Mouse (Mus musculus) embryonic facial prominence, embryonic 10.5 days (tissue): Measurements from ENCODE around the gene Sord. TPM values are rescaled to one million over a fixed set of nuclear protein-coding genes. Genes with fewer than 3 reads are reported as not detected.

Source experiments
- DNase-seq: peaks from one replicate; pipeline ENCODE4 v3.0.0-alpha.2; 2017; ENCODE audit warnings: low spot score
- H3K27ac ChIP-seq: fragments of 300-500 bp; sonication (generic); replicated peaks from 2 replicates; pipeline ENCODE4 v1.5.1; 2016; ENCODE audit warnings: mild to moderate bottlenecking
- H3K27me3 ChIP-seq: fragments of 300-500 bp; sonication (generic); replicated peaks from 2 replicates; pipeline ENCODE4 v1.6.1; 2016; ENCODE audit warnings: low read depth, mild to moderate bottlenecking; ENCODE audit not compliant: poor library complexity, severe bottlenecking
- H3K36me3 ChIP-seq: fragments of 300-500 bp; sonication (generic); replicated peaks from 2 replicates; pipeline ENCODE4 v1.6.1; 2016; ENCODE audit warnings: mild to moderate bottlenecking, moderate library complexity
- H3K4me1 ChIP-seq: fragments of 300-500 bp; sonication (generic); 2 replicates; pipeline ENCODE4 v1.6.1; 2016
- H3K4me3 ChIP-seq: fragments of 300-500 bp; sonication (generic); 2 replicates; pipeline ENCODE4 v1.5.1; 2016; ENCODE audit warnings: mild to moderate bottlenecking, moderate library complexity
- H3K9me3 ChIP-seq: fragments of 300-500 bp; sonication (generic); 2 replicates; pipeline ENCODE4 v1.6.1; 2016; ENCODE audit warnings: mild to moderate bottlenecking
- WGBS: fragments of 180-500 bp; shearing (Covaris S2); methylation state at CpG from one replicate; pipeline ENCODE4 v1.1.7; 2016; 5-methylcytosine and 5-hydroxymethylcytosine counted together
- polyA plus RNA-seq: library from polyadenylated mRNA; unstranded; fragments of >200 nt; fragmentation: Nextera tagmentation; extraction: Ambion mirVana; gene quantifications from 2 replicates; pipeline ENCODE4 v1.2.1, GENCODE M21; 2016

Sord gene
- polyA plus RNA-seq, 1 experiment from 2014 or later = 23.8 TPM

- no peaks in the 10 kb centered on the region for H3K36me3 ChIP-seq
Observed at GRCm38 (mm10) chr2:122221798-122222197, 12.8 kb upstream of the Sord start.

DNA sequence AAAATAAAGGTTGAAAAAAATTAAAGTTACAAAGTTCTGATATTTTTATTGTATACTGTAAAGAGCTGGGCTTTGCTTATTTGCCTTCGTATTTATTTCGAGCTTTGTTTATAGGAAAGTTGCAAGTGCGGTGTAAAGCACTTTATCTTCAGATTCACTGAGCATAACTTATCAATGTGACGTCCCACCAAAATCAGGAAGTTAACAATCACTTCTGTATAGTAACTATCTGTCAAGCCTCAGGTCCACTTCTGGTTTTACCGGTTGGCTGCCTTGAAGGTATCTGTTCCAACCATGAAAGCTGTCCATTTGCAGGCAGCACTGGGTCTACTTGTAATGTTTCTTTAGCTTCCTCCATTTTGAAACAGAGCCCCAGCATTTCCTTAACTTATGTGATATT, 12.3 kb upstream of the Sord start:
- no peak overlapping the region for H3K27ac ChIP-seq
- 91% methylated on average over 5 of the region's 5 CpGs for WGBS
- no peak for DNase-seq
- no peaks in the 10 kb centered on the region for H3K9me3 ChIP-seq
- no peaks in the 10 kb centered on the region for H3K36me3 ChIP-seq
- no peaks in the 10 kb centered on the region for H3K4me1 ChIP-seq
- no peak overlapping the region for H3K4me3 ChIP-seq
- H3K27me3 ChIP-seq = no peaks in the 10 kb centered on the region

More at GRCm38 (mm10) chr2:122221798-122222197, 12.8 kb upstream of the Sord start:
- Histone ChIP-seq H3K4me1 (no peaks in the 10 kb centered on the region), H3K4me3 (no peak overlapping the region), H3K27me3 (no peaks in the 10 kb centered on the region), H3K27ac (no peak overlapping the region), H3K9me3 (no peaks in the 10 kb centered on the region)
- 67% methylated on average over 5 of the region's 5 CpGs for WGBS
- DNase-seq = no peak

GRCm38 (mm10) chr2:122223654-122224053, 10.9 kb upstream of the Sord start:
- no peaks in the 10 kb centered on the region for H3K9me3 ChIP-seq
- DNase-seq = no peak
- H3K4me1 ChIP-seq = no peaks in the 10 kb centered on the region
- H3K27ac ChIP-seq = no peak overlapping the region
- H3K36me3 ChIP-seq = no peaks in the 10 kb centered on the region
- H3K4me3 ChIP-seq = no peak overlapping the region
- no peaks in the 10 kb centered on the region for H3K27me3 ChIP-seq

GRCm38 (mm10) chr2:122230395-122230794, 4.2 kb upstream of the Sord start:
- Histone ChIP-seq H3K27ac (no peak overlapping the region), H3K4me1 (peaks cover 11% of the 10 kb centered on the region), H3K36me3 (no peaks in the 10 kb centered on the region), H3K27me3 (0 out of 2 replicates have a peak, but pooled peaks cover 1% of the 10 kb centered on the region), H3K9me3 (no peaks in the 10 kb centered on the region), H3K4me3 (no peak overlapping the region)
- WGBS = 83% methylated on average over 6 of the region's 6 CpGs
- DNase-seq = no peak

DNA sequence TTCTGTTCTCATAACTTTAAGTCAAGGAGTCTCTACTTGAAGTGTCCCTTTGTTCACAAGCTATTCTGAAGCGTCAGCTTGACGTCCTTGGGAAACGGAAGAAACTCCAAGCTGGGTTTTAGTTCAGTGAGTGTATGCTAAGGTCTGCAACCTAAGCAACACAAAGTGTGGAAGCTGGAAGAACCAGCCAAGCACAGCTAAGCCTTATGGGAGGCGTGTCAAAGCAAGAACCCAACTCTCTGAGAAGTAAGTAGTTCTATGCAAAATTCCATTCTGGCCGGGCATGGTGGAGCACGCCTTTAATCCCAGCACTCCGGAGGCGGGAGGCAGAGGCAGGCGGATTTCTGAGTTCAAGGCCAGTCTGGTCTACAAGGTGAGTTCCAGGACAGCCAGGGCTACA, 2.9 kb upstream of the Sord start:
- H3K4me1 ChIP-seq = peaks cover 11% of the 10 kb centered on the region
- H3K9me3 ChIP-seq = no peaks in the 10 kb centered on the region
- no peak for DNase-seq
- no peak overlapping the region for H3K4me3 ChIP-seq
- WGBS = 82% methylated on average over 9 of the region's 9 CpGs
- no peak overlapping the region for H3K27ac ChIP-seq
- no peaks in the 10 kb centered on the region for H3K36me3 ChIP-seq
- H3K27me3 ChIP-seq = 0 out of 2 replicates have a peak, but pooled peaks cover 4% of the 10 kb centered on the region

- WGBS = 60% methylated on average over 5 of the region's 5 CpGs
Observed at GRCm38 (mm10) chr2:122233341-122233740, 1.2 kb upstream of the Sord start.

GRCm38 (mm10) chr2:122233759-122234557, 591 bp upstream of the Sord start:
- Histone ChIP-seq H3K4me3 (peak overlapping the region; percentile 70), H3K4me1 (peaks cover 11% of the 10 kb centered on the region), H3K27me3 (0 out of 2 replicates have a peak, but pooled peaks cover 4% of the 10 kb centered on the region), H3K27ac (peak overlapping the region; percentile 78), H3K9me3 (no peaks in the 10 kb centered on the region), H3K36me3 (no peaks in the 10 kb centered on the region)
- WGBS = 6% methylated on average over 26 of the region's 26 CpGs
- DNase-seq = peak; percentile 58

More at GRCm38 (mm10) chr2:122233341-122233740, 1.2 kb upstream of the Sord start:
- H3K27me3 ChIP-seq = 0 out of 2 replicates have a peak, but pooled peaks cover 4% of the 10 kb centered on the region
- peaks cover 11% of the 10 kb centered on the region for H3K4me1 ChIP-seq
- H3K27ac ChIP-seq = no peak overlapping the region
- peak overlapping the region; percentile 70; the same call in 1 of the 2 replicates for H3K4me3 ChIP-seq
- no peaks in the 10 kb centered on the region for H3K9me3 ChIP-seq
- no peaks in the 10 kb centered on the region for H3K36me3 ChIP-seq
- no peak for DNase-seq

DNA sequence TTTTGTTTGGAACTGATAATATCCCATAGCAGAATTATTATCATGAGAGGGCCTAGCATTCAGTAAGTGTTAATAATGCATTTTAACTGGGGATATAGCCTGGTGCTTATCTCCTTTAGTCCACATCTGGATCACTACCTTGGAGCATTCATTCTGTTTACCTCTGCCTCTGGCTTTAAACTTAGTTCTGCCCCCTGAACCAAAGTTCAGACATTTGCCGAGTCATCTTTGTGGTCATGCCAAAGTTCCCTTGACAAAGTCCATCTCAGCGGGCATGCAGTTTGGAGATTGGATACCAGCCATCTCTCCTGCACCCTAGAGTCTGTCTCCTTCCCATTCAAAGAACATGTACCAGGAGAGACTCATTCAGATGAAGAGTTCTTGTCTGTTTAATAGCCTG, 876 bp downstream of the Sord start:
- WGBS = 89% methylated on average over 2 of the region's 2 CpGs

DNA sequence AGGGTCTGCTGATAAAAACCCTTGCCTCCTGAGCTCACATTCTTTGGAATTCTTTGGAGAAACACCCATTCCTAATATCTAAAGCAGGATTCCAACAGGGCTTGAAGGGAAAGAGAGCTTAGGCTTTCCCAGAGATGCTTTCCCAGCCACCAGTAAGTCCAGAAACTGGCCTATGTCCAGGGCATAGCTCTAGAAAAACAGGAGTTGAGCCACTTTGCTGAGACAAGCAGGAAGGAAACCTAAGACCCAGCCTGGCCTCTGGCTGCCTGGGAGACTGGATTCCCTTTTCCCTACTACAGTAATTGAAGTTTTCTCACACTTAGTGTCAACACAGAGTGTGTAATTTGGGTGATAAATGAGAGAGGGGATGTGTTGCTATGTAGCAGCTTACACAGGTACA, 1.8 kb downstream of the Sord start:
- no peaks in the 10 kb centered on the region for H3K9me3 ChIP-seq
- no peaks in the 10 kb centered on the region for H3K36me3 ChIP-seq
- no peak overlapping the region for H3K4me3 ChIP-seq
- no peak for DNase-seq
- H3K27me3 ChIP-seq = 0 out of 2 replicates have a peak, but pooled peaks cover 4% of the 10 kb centered on the region
- H3K27ac ChIP-seq = no peak overlapping the region
- H3K4me1 ChIP-seq = peaks cover 11% of the 10 kb centered on the region

More for the DNA sequence above, 876 bp downstream of the Sord start:
- Histone ChIP-seq H3K36me3 (no peaks in the 10 kb centered on the region), H3K9me3 (no peaks in the 10 kb centered on the region), H3K4me1 (peaks cover 11% of the 10 kb centered on the region), H3K27ac (no peak overlapping the region), H3K27me3 (0 out of 2 replicates have a peak, but pooled peaks cover 4% of the 10 kb centered on the region), H3K4me3 (peak overlapping the region; percentile 70)
- DNase-seq = no peak

GRCm38 (mm10) chr2:122237891-122238470, 3.4 kb downstream of the Sord start:
- WGBS = 91% methylated on average over 2 of the region's 2 CpGs
- DNase-seq = no peak
- H3K4me3 ChIP-seq = no peak overlapping the region
- no peak overlapping the region for H3K27ac ChIP-seq
- H3K9me3 ChIP-seq = no peaks in the 10 kb centered on the region
- H3K36me3 ChIP-seq = no peaks in the 10 kb centered on the region
- H3K27me3 ChIP-seq = 0 out of 2 replicates have a peak, but pooled peaks cover 4% of the 10 kb centered on the region
- H3K4me1 ChIP-seq = peaks cover 11% of the 10 kb centered on the region

DNA sequence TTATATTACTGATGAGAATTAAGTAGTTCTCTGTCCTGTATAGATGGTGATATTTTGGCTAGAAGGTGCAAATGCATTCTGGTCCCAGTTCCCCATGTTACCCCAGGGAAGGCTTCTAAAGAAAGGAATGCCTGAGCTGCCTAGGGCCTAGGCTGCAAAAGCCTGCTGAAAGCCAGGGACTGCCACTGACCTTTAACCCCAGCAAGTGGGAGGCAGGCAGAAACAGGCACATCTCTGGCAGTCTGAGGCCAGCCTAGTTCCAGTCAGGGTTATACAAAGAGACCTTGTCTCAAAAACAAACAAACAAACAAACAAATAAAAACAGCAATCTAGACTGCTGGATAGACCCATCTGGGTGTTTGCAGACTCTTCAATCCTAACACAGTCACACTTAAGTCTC, 6.2 kb downstream of the Sord start:
- no peak for DNase-seq
- Histone ChIP-seq H3K4me1 (no peaks in the 10 kb centered on the region), H3K27me3 (no peaks in the 10 kb centered on the region), H3K36me3 (no peaks in the 10 kb centered on the region), H3K27ac (no peak overlapping the region), H3K9me3 (no peaks in the 10 kb centered on the region), H3K4me3 (no peak overlapping the region)

DNA sequence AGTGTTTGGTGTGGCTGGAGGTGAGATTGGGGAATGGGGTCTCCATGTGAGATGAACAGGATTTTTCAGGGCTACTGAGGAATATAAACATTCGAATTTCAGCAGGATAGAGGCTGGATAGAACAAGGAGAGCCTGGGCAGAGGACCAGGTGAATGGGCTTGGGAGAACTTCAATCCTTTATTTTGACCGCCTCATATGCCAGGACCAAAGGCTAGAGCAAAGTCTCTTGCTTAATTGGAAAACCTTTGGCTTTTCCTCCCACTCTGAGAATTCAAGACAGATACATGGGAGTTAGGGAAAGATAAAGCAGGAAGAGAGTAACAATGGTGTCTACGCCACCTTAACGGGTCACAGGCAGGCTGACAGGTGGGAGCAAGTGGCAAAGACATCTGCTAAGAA, 6.7 kb downstream of the Sord start:
- Histone ChIP-seq H3K4me1 (no peaks in the 10 kb centered on the region), H3K9me3 (no peaks in the 10 kb centered on the region), H3K36me3 (no peaks in the 10 kb centered on the region), H3K27me3 (no peaks in the 10 kb centered on the region), H3K4me3 (no peak overlapping the region), H3K27ac (no peak overlapping the region)
- 84% methylated on average over 4 of the region's 4 CpGs for WGBS
- DNase-seq = no peak

DNA sequence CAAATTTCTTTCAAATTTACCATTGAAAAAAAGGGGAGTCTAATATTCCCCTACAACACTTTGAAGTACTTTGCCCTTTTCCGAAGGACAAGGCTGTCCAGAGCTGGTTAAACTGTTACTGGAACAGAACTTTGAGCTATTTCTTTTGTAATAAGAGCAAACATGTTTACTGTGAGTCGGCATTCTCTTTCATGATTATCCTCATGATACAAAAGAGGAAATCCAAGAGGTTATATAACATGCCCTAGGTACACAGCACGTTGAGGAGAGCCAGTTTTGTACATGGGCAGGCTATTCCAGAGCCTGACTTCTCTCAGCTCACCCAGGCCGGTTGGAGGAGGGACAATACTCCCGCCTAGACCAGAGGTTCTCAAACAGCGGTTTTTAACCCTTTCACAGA, 7.4 kb downstream of the Sord start:
- Histone ChIP-seq H3K27ac (no peak overlapping the region), H3K9me3 (no peaks in the 10 kb centered on the region), H3K36me3 (no peaks in the 10 kb centered on the region), H3K4me1 (no peaks in the 10 kb centered on the region), H3K27me3 (no peaks in the 10 kb centered on the region), H3K4me3 (no peak overlapping the region)
- WGBS = 74% methylated on average over 6 of the region's 6 CpGs
- no peak for DNase-seq
